27 mouse cellular contexts compared by ENCODE assay signal in the genomic region with DNA sequence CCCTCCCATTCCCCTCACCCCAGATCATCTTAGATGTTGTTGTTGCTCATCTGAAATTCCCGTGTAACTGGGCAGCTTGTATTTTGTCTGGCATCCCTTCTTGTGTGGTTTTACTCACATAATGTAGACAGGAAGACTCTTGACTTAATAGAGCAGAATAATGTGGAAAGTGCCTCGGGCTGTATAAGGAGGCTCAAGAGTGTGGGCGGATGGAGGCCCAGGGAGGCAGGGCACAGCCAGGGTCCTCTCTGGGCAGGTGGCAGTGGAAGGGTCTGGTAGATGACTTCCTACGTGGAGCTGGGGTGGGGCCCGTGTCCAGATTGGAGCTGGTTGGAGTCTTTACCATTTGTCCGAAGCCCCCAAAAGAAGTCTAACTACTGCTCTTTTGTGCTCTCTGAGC. TPM values are rescaled to one million over a fixed set of nuclear protein-coding genes. Genes with fewer than 3 reads are reported as not detected.
"Had no signal": no experiment of that assay in that cellular context is flagged by ENCODE, and none has a peak within 500 bp of the region (broad histone marks: within the 10 kb centered on the region; RNA-seq: fewer than 3 reads in every experiment).

No protein-coding gene starts in this region.

- H3K4me1 ChIP-seq: heart, embryonic 10.5 days; heart, embryonic 12.5 days; hindbrain, embryonic 12.5 days; limb, embryonic 10.5 days; limb, embryonic 12.5 days had no signal

- DNase-seq: gastrocnemius, adult 2 months; gastrocnemius, postnatal 10 days; gastrocnemius, postnatal 25 days; heart, adult 2 months; heart, postnatal 10 days; heart, postnatal 4 days; kidney, adult 11 months; kidney, adult 8-10 months; kidney, postnatal 10 days; kidney, postnatal 25 days; kidney, postnatal 4 days; liver; liver, embryonic 13.5 days had no signal

- H3K4me2 ChIP-seq: heart, embryonic 12.5 days; hindbrain, embryonic 12.5 days; hindbrain, embryonic 14.5 days; limb, embryonic 12.5 days; liver, embryonic 11.5 days; liver, embryonic 13.5 days; liver, embryonic 15.5 days had no signal

- H3K9ac ChIP-seq: heart, embryonic 12.5 days; hindbrain, embryonic 12.5 days; hindbrain, embryonic 14.5 days; limb, embryonic 12.5 days; liver, embryonic 13.5 days; liver, embryonic 15.5 days had no signal

- ATAC-seq: hindbrain, embryonic 16.5 days; intestine, embryonic 16.5 days had no signal

- H3K36me3 ChIP-seq: hindbrain, embryonic 12.5 days had no signal

- H3K9me3 ChIP-seq: heart, embryonic 10.5 days; heart, embryonic 12.5 days; hindbrain, embryonic 10.5 days; hindbrain, embryonic 12.5 days; limb, embryonic 10.5 days; limb, embryonic 12.5 days; liver, embryonic 13.5 days; liver, embryonic 15.5 days had no signal

- H3K27me3 ChIP-seq: heart, embryonic 12.5 days; hindbrain, embryonic 12.5 days; limb, embryonic 12.5 days; liver, embryonic 13.5 days; liver, embryonic 15.5 days had no signal

- H3K27ac ChIP-seq: gastrocnemius, adult 2 months; heart, adult 2 months; heart, embryonic 10.5 days; hindbrain, embryonic 10.5 days; hindbrain, embryonic 12.5 days; hindbrain, embryonic 14.5 days; layer of hippocampus, adult 2 months; left cerebral cortex, adult 2 months; limb, embryonic 10.5 days; limb, embryonic 12.5 days; liver, embryonic 13.5 days; liver, embryonic 15.5 days had no signal

- H3K4me3 ChIP-seq: gastrocnemius, adult 2 months; heart, adult 2 months; heart, embryonic 10.5 days; heart, embryonic 12.5 days; hindbrain, embryonic 10.5 days; hindbrain, embryonic 12.5 days; layer of hippocampus, adult 2 months; left cerebral cortex, adult 2 months; limb, embryonic 10.5 days; limb, embryonic 12.5 days; liver, embryonic 13.5 days; liver, embryonic 15.5 days had no signal

RNA-seq across cellular contexts. Expression of gene Cilp, which starts 41.1 kb away (rescaled TPM):
- polyA plus RNA-seq: heart, embryonic 10.5 days; heart, embryonic 12.5 days; heart, embryonic 14.5 days had no signal
